Mouse (Mus musculus) cerebellum, adult 2 months (tissue): ENCODE measurements around the gene Gm17555.

Experiments
- CTCF ChIP-seq: fragments of 200-500 bp; IDR thresholded peaks from 2 replicates; pipeline ENCODE4 v1.5.1; 2011; ENCODE audit warnings: low read depth, mild to moderate bottlenecking, control low read depth, low read length, moderate library complexity, borderline replicate concordance; ENCODE audit not compliant: insufficient read depth
- POLR2A ChIP-seq: fragments of 200-500 bp; IDR thresholded peaks from 2 replicates; pipeline ENCODE4 v1.6.1; 2011; ENCODE audit warnings: low read length, control low read depth, borderline replicate concordance; ENCODE audit not compliant: insufficient read depth

DNA sequence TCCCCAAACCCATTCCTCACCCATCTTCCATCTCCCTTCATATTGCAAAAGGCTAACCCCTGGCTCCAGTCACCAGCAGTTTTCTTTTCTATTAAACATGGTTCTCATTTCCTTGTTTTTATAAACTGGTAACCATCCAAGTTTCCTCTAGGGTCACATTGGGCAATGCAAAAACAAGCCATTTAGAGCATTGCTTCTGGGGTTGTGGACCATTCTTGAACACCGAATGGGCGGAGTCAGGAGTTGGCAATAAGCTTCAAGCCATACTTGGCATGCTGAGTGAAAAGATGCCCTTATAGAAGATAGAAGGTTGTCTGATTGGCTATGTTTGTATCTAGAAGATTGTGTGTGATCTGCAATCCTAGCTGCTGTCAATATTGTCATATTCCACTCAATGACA is 33.6 kb downstream of the Gm17555 start:
- no peak for TF ChIP-seq CTCF
- TF ChIP-seq POLR2A = no peak
